Mouse (Mus musculus): Measurements from ENCODE around the gene Setd3.

The Setd3 gene

DNA sequence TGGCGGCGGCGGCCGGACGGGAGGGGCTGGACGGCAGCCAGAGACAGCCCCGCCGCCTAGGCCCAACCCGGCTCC, at the start of gene Setd3:
Gene Setd3, minus strand, starts transcription at position 69 of the 75 bp plus-strand sequence.
- DNase-seq (ENCODE audit: low read depth, low spot score): no peak

DNA sequence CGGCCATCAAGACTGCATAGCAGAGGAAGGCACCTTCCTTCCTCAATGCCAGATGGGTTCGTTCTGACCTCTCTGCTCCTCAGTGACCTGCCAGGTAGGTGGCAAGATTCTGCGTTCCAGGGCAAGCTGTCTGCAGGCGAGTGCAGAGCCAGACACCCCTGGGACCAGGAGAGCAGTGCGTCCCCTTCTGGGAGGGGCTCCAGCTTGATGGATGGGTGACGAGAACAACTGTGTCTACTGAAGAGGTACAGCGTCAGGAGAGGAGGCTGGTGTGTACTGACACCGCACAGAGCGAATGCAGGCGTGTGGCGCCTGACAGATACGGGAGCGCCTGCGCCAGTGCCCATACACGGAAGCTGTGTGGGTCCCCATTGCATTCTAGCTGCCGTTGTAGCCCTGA, 48.4 kb upstream of the Setd3 start:
- DNase-seq (ENCODE audit: low read depth, low spot score): peak; percentile 52

DNA sequence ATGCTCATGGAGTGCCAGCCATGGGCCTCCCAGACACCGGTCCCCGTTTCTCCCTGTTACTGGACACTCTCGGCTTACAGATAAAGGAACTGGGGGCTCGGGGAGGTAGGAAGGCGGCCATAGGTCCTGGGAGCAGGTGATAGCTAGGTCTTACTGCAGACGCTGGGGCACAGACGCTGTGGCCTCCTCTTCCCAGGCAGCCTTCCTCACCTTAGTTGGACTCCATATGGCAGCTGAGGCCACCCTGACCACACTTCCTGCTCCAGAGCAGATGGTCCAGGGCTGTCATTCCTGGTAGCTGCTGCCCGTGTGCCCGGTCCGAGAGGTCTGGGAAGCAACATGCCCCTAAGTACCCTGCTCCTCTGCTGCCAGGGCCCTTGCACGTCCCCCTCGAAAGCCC, 47.8 kb upstream of the Setd3 start:
- peak; percentile 92 for DNase-seq (ENCODE audit: low read depth, low spot score)

GRCm38 (mm10) chr12:108226216-108226615, 47.1 kb upstream of the Setd3 start:
- DNase-seq (ENCODE audit: low read depth, low spot score): no peak

GRCm38 (mm10) chr12:108225781-108226180, 46.7 kb upstream of the Setd3 start:
- DNase-seq (ENCODE audit: low read depth, low spot score): no peak

DNA sequence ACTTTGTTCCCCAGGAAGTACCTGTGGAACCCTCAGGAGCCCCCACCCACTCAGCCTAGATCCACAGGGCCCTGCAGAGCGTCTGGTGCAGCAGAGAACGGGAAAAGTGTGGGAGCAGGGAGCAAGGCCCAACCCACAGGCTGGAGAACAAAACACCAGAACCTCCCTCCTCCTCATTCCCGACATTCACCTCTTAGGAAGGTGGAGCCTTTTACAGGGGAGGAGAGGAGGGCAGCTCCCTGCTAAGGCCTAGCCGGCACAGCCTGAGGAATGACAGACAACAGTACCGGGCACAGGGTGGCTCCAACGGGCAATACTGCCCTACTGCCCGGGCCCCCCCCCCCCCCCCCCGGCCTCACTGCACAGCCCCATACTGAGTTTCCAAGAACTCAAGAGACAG, 44.2 kb upstream of the Setd3 start:
- peak; percentile 61 for DNase-seq (ENCODE audit: low read depth, low spot score)

GRCm38 (mm10) chr12:108221712-108222111, 42.6 kb upstream of the Setd3 start:
- DNase-seq (ENCODE audit: low read depth, low spot score): peak; percentile 56

- no peak for DNase-seq (ENCODE audit: low read depth, low spot score)
Measured at GRCm38 (mm10) chr12:108221206-108221605, 42.1 kb upstream of the Setd3 start.

DNA sequence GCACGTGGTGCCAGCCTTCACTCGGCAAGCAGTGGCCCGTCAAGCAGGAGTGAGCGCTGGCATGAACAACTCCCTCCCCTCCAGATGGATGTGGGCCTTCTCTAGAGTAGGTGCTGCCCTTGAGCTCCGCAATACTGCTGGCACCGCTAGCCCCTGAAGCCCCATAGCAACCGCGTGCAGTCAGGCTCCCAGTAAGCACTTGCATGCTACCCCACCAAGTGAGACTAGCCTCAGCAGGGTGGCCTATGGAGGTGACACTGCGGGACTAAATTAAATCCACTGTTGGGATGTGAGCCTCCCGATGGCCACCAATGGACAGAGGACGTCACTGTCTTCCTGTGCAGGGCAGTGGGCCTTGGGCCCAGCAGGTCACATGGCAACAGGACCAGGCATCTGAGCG, 41.5 kb upstream of the Setd3 start:
- no peak for DNase-seq (ENCODE audit: low read depth, low spot score)

GRCm38 (mm10) chr12:108219825-108220616, 40.9 kb upstream of the Setd3 start:
- no peak for DNase-seq (ENCODE audit: low read depth, low spot score)

DNA sequence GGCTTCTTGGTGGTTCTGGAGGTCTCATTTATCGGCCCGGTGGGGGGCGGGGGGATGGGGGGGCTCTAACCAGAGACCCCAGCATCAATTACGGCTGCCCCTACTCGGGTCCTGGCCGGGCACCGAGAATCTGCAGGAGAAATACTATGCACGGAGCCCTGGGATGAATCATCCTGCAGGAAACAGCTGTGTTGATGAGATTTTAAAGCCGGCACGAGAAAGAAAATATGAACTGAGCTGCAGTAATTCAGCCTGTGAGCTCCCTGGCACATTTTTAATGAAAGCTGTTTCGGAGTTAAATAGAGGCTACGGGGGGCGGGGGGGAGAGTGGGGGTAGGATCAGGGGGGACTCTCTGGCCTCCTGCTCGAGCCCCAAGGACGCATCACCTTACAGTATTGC, 40.0 kb upstream of the Setd3 start:
- peak; percentile 73 for DNase-seq (ENCODE audit: low read depth, low spot score)

DNA sequence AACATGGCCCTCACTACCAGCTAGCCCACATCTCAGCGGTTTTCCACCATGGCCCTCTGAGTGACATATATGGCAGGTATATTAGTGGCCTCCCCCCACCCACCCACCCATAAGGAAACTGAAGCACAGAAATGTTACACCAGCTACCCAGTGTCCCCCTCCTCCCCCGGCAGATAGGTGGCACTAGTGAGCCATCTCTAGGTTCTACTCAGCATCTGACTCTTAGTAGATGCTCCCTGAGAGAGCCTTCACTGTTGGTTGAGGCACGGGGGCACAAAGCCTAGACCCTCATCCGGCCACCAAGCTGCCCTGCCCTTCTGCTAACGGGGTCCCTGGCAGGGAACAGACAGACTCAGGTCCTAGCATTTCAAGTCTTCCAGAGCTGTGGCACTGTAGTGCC, 38.5 kb upstream of the Setd3 start:
- DNase-seq (ENCODE audit: low read depth, low spot score): peak; percentile 77

DNA sequence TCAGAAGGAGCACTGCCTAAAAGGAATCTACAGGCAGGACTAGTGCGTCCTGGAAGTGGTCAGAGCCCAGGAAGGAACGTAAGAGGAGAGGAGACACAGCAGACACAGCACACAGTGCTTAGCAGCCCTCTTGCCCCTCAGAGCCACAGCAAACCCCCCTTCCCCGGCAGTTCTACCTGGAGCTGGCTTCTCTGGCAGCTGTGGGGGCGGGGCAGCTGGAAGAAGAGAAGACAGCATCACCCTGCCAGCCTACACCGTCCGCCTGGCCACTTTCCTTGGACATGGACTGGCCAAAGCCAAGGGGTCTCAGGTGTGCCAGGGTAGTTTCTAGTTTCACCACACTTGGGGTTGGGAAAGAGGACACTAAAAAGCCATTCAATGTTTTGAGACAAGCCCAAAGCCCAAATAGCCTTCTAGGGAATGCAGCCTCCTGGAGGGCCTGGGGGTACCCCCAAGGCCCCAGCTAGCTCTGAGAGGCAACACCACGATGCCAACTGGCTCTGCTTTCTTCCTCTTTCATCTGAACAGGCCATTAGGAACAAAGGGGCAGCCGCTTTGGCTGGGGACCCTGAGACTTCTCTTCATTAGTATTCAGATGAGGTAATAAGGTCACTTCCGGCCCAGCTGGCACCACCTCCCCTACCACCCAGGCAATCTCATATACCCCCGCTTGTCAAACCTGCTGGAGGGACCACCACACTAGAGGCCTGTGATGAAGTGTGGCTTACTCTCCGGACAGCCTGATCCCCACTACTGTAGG, 37.7 kb upstream of the Setd3 start:
- DNase-seq (ENCODE audit: low read depth, low spot score): no peak

- DNase-seq (ENCODE audit: low read depth, low spot score): no peak
Measured at GRCm38 (mm10) chr12:108215090-108215489, 36.0 kb upstream of the Setd3 start.

DNA sequence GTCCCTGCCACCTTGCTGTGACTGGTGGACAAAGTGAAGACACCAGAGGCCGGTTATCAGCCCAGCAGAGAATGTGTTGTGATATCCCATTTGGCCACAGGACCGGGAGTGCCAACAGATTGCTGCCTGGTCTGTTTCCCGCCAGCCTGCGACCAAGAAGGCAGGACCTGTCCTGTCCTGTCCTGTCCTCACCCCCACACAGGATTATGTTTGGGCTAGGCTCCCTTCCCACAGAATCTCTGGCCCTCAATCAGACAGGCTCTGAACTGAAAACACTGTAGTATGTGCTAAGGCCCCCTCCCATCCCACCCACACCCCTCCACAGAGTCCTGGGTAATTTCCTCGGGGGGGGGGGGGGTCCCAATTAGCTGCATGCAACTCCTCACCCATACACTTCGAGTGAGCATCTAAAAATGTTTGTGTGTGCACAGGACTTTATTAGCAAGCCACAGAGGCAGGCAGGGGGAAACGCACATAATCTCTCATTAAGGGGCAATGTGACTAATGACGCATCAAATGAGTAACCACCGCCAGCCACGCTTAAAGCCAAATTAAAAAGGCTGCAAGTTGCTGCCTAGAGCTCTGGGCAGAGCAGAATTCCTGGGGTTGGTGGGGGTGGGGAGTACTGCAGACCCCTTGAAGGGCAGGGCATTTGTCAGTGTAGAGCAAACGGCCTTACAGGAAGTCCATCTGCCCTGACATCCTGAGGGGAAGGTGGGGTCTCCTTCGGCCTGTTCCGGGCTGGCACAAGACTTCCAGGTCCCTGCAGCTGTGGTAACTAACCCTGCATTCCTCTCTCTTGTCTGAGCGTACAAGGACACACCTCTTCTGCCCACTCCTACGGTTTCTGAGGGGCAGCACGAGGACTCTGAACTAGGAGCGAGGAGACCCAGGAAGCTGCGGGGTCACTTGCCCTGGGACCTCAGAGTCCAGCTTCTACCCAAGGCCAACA, 34.3 kb upstream of the Setd3 start:
- DNase-seq (ENCODE audit: low read depth, low spot score): peak; percentile 71

DNA sequence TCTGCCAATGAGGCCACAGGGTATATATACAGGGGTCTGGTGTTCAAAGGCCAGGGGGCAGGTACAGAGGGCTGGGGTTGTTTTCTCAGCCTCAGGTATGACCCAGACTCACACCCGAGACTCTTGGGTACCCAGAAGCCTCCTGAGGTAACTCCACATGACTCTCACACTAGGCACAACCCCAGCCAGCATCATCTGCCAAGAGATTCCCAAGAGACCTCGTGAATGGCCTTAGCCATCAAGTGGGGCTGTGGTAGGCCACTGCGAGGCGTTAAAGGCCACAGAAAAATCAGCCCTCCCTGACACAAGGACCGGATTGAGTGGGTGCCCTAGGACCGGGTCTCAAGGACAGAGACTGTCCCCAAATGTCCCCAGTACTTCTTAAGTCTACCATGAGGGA, 33.4 kb upstream of the Setd3 start:
- DNase-seq (ENCODE audit: low read depth, low spot score): no peak

GRCm38 (mm10) chr12:108212071-108212470, 33.0 kb upstream of the Setd3 start:
- DNase-seq (ENCODE audit: low read depth, low spot score): no peak

GRCm38 (mm10) chr12:108210623-108211022, 31.5 kb upstream of the Setd3 start:
- DNase-seq (ENCODE audit: low read depth, low spot score): no peak

- DNase-seq (ENCODE audit: low read depth, low spot score): peak; percentile 88
Measured at GRCm38 (mm10) chr12:108208726-108209438, 29.8 kb upstream of the Setd3 start.

DNA sequence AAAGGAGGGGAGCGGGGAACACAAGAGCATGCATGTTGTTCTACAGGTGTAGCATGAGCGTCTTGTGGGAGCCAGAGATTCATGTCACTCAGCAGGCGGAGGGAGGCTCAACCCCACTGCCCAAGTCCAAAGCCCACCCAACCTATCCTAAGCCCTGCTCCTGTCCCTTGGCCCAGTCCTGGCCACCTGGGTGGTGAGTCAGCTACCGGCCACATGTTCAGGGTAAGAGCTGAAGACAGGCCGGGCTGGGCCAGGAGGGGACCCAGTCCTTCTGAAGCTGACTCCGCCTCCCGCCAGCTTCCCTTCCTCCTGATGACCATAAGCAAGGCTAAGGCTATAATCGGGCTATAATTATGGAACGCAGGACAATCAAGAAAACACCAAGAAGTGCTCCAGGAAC, 29.1 kb upstream of the Setd3 start:
- DNase-seq (ENCODE audit: low read depth, low spot score): no peak

GRCm38 (mm10) chr12:108206641-108207040, 27.5 kb upstream of the Setd3 start:
- peak; percentile 74 for DNase-seq (ENCODE audit: low read depth, low spot score)

GRCm38 (mm10) chr12:108204978-108205377, 25.9 kb upstream of the Setd3 start:
- no peak for DNase-seq (ENCODE audit: low read depth, low spot score)
